Mouse (Mus musculus) right cerebral cortex, postnatal 4 days (tissue): ENCODE measurements at regions not wholly inside any gene's neighbourhood (a gene's known extent, or its start where the extent isn't known, plus 50 kb on each side); places are given as distances from the start of the nearest gene placed in this dataset.

Experiments used
- DNase-seq: peaks from one replicate; pipeline ENCODE4 v3.0.0-alpha.2; 2022

- DNase-seq: no peak
These were observed 373.2 kb upstream of the Arpp21 start for GRCm38 (mm10) chr9:112608932-112609331.

- no peak for DNase-seq
These were observed 371.5 kb upstream of the Arpp21 start for GRCm38 (mm10) chr9:112607221-112607620.

DNA sequence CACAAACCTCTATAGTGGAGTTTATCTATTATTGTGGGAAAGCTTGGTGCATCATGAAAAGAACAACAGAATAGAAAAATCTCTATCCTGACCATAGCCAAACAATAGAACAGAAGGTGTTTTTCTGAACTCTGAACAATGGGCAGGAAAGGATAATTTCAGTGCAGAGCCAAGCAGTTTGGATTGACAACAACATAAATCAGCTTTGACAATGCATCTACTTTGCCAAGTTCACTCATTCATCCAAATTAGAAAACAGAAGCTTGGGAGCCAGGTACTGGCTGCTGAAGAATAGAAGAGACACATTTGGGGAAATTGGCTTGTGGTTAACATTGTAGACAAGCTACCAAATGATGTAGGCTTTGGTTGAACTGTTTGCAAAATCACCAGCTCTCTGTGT lies 360.0 kb upstream of the Arpp21 start:
- DNase-seq: no peak

GRCm38 (mm10) chr9:112590241-112590640 lies 354.5 kb upstream of the Arpp21 start:
- no peak for DNase-seq

DNA sequence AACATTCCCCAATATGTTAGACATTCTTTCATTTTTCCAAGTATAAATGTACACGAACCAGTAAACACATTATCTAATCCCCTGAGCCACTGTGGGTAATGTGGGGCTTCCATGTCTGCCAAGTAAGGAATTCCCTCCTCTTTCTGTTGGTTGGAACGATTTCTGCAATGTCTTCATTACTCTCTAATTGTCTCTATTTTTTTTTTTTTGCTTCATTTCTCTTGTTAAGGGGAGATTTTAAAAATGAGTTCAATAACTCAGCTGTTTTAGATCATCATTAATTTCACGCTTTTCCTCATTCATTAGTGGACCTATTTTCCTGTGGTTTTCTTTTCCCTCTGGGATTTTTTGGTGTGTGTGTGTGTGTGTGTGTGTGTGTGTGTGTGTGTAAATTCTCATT lies 337.6 kb upstream of the Arpp21 start:
- DNase-seq: no peak

GRCm38 (mm10) chr9:112561348-112561747 lies 325.6 kb upstream of the Arpp21 start:
- no peak for DNase-seq

- DNase-seq: no peak
These were observed 324.5 kb upstream of the Arpp21 start for GRCm38 (mm10) chr9:112560226-112560625.

GRCm38 (mm10) chr9:112537924-112538323 lies 302.2 kb upstream of the Arpp21 start:
- no peak for DNase-seq

GRCm38 (mm10) chr9:112525377-112525776 lies 289.6 kb upstream of the Arpp21 start:
- no peak for DNase-seq

DNA sequence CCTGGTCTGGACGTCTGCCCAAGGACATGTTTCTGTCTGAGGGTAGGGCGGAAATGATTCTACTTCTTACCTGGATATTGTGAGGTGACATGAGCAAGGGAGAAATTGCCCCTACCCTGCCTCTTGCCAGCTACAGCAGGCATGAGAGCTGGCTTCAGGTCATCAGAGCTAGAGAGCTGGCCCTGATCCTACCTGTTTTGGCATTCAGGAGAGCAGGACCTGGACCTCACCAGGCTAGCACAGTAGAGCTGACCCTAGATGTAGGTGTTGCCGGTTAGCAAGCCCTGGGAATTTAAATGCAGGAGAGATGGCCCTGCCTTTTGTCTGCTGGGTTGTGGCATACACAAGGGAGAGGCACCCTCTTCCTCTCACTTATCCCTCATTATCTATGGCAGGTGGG lies 287.5 kb upstream of the Arpp21 start:
- no peak for DNase-seq

DNA sequence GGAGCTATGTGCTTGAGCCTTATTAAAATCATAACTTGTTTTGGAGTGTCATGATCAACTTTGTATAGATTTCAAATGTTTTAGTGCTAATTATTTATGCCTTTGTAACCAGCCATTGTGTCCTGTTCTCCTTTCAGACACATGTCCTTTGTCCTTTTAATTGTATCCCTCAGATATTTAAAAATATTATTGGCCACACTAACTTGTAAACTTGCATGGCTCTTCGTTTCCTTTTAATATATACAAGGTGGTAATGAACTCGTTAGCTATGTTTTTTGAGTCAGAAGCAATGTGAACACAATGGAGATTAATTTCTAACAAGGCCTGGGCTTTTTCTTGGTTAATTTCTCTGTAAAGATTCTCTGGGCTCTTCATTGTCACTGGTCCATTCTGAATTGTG lies 275.0 kb upstream of the Arpp21 start:
- DNase-seq: no peak

GRCm38 (mm10) chr9:112506871-112507270 lies 271.1 kb upstream of the Arpp21 start:
- DNase-seq: no peak

GRCm38 (mm10) chr9:112498676-112499075 lies 262.9 kb upstream of the Arpp21 start:
- no peak for DNase-seq

DNA sequence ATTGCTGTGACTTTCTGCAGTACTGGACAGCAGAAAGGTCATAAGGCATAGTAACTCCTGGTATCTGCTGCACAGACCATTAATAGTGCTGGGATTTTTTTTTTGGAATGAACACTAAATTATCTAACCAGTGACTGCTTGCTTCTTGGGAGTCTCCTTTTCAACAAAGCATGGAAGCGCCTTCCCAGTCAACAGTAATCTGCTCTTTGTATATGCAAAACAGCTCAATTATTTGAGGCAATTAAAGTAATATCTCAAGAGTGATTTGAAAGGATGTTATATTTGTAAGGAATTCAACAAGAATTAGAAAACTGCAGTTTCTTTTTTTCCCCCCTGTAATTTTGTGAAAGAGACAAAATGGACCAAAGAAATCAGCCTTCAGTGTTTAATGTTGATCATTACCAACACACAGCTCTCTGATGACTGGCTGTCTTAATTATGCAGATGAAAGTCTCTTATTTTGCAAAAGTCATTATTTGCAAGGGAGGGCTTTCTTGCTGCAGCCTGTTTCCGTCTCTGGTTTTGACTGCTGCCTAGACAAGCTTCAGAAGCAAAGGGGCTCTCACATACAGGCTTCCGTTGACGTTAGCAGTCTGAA lies 260.3 kb upstream of the Arpp21 start:
- DNase-seq: no peak

DNA sequence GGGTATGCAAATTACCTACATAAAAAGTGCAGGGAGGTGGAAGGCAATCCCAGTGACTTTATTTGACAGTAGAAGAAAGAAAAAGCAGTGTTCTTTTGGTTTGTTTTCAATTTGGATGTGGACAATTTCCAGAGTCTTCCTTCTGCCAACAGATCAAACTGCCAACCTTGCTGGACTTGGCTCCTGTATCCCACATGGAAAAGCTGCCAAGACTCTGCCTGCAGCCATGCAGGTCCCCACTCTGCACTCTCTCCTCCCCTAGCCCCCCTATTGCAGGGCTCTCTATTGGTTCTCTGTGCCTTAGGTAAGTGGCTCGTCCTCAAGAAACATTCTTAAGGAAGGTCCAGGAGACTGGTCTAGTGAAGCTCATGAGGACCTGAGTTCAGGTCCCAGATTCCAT lies 255.2 kb upstream of the Arpp21 start:
- DNase-seq: peak; percentile 17

DNA sequence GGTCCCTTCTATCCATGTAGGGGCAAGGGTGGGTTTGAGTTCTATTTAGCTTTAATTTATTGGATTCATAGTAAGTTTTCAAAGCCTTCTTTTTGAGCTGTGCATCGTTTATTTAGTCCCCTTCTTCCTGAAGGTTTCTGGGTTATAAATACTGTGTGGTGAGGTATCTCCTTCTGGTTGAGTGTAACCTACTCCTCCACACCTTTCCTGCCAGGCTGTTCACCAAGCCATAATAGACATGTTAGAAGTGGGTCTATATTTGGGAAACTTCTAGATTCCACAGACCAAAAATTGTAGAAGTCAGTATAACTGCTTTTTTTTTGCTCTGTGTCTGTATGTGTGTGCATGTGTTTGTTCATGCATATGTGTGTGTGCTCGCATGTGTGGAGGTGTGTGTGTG lies 240.9 kb upstream of the Arpp21 start:
- DNase-seq: no peak

DNA sequence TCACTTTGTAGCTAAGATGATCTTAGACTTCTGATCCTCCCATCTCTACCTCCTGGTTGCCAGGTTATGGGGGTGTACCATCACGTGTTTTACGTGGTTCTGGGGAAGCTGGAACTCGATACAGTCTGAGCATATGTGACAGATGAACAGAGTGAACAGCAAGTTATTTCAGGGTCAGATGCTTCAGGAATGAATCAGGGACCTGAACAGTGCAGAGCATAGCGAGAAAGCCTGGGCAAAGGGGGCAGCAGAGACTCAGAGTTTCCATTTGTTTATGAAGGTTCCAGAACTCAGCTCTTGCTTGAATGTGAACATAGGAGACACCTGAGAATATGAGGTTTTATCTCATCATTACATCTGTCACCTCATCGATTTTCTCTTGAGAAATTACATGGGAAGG lies 221.9 kb upstream of the Arpp21 start:
- no peak for DNase-seq

DNA sequence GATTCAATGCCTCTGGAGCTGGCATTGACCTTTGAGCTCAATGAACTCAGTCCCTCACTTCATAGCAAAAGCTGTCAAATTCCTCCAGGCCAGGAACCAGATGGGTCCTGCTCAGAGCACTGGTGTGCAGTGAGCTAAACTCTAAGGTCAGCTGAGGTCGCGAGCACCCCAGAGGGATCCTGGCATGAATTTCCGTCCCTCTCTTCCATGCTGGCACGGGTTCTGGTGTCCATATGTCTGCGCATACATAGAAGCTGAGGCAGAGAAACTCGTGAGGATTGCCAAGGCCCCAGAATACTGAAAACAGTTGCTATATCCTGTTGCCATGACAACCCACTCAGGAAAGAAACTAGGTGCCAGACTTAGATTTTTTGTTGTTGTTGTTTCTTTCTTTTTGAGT lies 219.0 kb upstream of the Arpp21 start:
- peak; percentile 80 for DNase-seq

DNA sequence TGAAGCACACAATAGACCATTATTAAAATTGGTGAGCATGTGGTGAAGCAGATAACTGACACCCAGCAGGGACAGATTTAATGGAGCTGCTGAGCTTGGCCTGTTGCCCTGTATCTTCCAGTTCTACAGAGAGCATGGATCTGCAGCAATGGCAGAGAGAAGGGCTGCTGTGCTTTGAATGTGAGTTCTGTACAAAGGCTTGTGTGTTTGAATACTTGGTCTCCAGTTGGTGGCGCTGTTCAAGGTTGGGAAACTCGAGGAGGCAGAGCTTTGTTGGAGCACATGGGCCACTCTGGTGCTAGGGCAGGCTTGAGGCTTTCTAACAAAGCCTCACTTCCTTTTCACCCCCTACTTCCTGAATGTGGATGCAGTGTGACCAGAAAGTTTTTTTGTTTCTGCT lies 211.8 kb upstream of the Arpp21 start:
- peak; percentile 36 for DNase-seq

DNA sequence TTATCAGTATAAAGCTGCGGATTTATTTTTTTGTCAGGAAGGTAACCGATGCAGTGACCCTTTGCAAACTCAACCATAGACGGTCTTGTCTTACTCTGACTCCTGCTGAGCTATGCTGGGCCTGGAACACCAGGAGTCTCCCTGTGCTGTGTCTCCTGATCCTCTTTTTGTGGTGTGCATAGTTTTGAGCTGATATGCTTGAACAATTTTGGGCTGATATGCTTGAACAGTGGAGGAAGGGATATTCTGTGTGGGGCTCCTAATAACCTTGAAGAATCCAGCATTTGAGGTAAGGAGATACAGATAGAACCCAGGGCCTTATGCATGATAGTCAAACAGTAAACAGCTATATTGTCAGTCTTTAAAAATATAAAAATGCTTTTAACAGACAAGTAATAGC lies 211.2 kb upstream of the Arpp21 start:
- DNase-seq: no peak

- DNase-seq: no peak
These were observed 210.3 kb upstream of the Arpp21 start for GRCm38 (mm10) chr9:112446027-112446352.

DNA sequence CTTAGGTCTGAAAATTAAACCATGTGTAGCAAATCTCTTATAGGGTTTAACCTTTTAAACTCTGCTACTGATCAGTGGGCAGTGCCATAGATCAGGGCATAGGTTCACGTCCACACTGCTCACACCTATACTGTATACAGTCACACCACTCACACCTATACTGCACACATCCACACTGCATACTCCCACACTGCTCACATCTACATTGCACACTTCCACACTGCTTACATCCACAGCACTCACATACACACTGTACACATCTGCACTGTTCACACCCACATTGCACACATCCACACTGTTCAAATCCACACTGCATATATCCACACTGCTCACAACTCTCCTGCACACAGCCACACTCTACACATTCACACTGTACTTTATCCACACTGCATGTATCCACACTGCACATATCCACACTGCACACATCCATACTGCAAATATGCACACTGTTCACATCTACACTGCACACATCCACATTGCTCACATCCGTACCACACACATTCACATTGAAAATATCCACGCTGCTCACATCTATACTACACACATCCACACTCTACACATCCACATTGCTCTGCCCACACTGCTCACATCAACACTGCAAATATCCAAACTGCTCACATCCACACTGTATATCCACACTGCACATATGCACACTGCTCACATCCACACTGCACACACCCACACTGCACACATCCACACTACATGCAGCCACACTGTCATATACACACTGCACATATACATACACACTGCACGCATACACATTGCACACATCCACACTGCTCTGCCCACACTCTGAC lies 209.7 kb upstream of the Arpp21 start:
- DNase-seq: no peak

GRCm38 (mm10) chr9:112444220-112444619 lies 208.5 kb upstream of the Arpp21 start:
- DNase-seq: no peak

GRCm38 (mm10) chr9:112436094-112436493 lies 200.4 kb upstream of the Arpp21 start:
- no peak for DNase-seq

- no peak for DNase-seq
These were observed 196.2 kb upstream of the Arpp21 start for GRCm38 (mm10) chr9:112431920-112432437.
